Mouse (Mus musculus) cerebellum, adult 18-20 months (tissue): ENCODE measurements around the gene Smarcd1.
A peak's percentile ranks its signal among the peaks of the same experiment; 100 is the strongest.
"Not testable (repeated sequence)": the region's sequence is repeated elsewhere in the genome, so short reads cannot be mapped to it uniquely, and the experiment has no call there.

Experiments
- DNase-seq, 2 experiments: peaks; one replicate each; pipeline ENCODE4 v3.0.0; 2021

Smarcd1 gene

GRCm38 (mm10) chr15:99688712-99689111 is 13.2 kb upstream of the Smarcd1 start:
- peak; percentile 75 to 78 for DNase-seq

DNA sequence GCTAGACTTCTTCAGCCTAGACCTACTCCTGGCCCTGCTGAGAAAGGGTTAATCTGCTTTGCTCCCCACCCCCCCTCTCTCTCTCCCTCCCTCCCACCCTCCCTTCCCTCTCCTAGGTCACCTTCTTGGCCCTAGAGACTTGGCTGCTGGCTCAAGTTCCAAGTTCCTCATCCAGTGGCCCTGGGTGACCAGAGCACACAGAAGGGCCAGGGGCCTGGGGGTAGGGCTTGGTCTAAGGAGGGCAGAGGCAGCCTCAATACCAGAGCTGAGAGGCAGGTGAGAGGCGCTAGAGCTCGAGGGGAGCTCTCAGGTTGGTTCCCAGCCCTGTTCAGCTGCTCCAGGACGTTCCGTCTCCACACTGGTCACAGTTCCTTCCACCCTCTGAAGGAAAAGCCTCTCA is 11.0 kb upstream of the Smarcd1 start:
- no peak for DNase-seq

GRCm38 (mm10) chr15:99691976-99692375 is 10.0 kb upstream of the Smarcd1 start:
- DNase-seq = peak in 1 of 2 experiments; percentile 37

GRCm38 (mm10) chr15:99697309-99697708 is 4.6 kb upstream of the Smarcd1 start:
- no peak for DNase-seq

DNA sequence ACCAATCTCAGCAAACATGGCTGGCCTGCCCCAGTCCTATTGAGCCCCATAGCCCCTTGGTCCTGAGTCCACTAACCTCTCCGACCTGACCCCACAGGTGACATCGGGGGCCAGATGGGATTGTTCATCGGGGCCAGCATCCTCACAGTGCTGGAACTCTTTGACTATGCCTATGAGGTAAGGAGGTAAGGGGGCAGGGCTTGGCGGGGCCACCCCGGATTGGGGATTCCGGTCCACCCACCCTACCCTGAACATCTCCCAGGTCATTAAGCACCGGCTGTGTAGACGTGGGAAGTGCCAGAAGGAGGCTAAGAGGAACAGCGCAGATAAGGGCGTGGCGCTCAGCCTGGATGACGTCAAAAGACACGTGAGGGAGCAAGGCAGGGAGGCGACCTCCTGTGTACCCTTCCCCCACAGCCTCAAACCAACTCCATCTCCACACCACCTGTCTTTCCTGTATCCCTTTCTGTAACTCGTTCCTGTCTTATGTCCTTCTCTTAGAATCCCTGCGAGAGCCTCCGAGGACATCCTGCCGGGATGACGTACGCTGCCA is 3.3 kb upstream of the Smarcd1 start:
- no peak for DNase-seq

DNA sequence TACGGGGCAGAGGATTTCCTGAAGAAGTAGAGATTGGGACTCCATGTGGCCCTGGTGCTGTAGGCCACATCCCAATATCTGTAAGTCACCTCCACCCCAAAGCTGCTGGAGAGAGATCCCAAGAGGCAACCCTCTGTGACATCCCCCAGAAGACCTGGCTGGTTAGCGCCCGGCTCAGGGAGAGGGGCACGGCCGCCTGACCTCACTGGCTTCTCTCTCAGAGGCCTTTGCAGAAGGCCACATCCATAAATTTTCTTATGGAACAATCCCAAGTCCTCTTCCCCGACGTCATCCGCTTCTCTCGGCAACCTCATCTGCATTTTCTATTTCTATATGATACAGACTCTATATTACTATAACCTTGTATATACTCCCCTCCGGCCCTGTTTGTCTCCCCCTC is 2.2 kb upstream of the Smarcd1 start:
- no peak for DNase-seq

GRCm38 (mm10) chr15:99700219-99701106 is 1.5 kb upstream of the Smarcd1 start:
- DNase-seq = no peak

DNA sequence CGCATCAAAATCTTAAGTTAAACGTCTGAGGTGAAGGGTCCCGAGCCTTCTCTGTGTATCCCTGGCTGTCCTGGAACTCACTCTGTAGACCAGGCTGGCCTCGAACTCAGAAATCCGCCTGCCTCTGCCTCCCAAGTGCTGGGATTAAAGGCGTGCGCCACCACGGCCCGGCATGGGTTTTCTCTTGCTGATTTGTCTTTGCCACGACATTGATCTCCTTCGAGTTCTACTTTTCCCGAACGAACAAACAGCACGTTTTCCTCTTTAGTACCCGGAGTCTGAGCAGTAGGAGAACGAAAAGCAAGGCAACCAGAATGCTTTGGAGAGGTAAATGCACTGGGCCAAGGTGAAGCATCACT is 310 bp upstream of the Smarcd1 start:
- not testable (repeated sequence) for DNase-seq

- no peak for DNase-seq
Observed at GRCm38 (mm10) chr15:99703104-99703503, 1.2 kb downstream of the Smarcd1 start.

DNA sequence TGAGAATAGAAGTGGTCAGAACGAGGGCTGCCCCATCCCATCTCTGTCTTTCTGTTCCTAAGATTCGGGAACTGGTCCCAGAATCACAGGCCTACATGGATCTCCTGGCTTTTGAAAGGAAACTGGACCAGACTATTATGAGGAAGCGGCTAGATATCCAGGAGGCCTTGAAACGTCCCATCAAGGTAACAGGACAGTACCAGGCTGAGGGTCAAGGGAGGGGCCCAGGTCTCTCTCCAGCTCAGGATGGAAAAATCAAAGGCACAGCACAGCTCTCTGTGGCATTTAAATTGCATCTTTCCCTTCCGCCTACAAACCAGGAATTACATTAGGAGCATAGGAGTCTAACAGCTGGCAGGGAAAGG is 1.7 kb downstream of the Smarcd1 start:
- no peak for DNase-seq

GRCm38 (mm10) chr15:99704041-99704681 is 2.2 kb downstream of the Smarcd1 start:
- DNase-seq = no peak

DNA sequence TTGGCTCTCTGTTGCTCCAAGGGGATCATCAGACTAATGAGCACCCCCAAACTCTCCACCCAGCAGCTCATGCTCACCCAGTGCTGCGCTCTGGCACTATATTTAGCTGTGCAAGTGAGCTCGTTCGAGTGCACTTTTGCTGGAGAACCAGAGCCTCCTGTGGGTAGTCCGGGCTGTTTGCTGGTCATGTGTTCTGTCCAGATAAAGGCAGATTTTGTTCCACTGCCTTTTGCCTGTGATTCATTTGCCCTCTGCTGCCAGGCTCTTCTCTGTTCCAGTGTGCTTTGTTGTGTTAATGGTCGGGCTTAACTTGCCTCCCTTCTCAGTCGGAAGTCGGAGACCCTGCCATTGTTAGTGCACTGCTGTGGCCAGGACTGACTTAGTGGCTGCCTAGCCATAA is 3.0 kb downstream of the Smarcd1 start:
- no peak for DNase-seq

DNA sequence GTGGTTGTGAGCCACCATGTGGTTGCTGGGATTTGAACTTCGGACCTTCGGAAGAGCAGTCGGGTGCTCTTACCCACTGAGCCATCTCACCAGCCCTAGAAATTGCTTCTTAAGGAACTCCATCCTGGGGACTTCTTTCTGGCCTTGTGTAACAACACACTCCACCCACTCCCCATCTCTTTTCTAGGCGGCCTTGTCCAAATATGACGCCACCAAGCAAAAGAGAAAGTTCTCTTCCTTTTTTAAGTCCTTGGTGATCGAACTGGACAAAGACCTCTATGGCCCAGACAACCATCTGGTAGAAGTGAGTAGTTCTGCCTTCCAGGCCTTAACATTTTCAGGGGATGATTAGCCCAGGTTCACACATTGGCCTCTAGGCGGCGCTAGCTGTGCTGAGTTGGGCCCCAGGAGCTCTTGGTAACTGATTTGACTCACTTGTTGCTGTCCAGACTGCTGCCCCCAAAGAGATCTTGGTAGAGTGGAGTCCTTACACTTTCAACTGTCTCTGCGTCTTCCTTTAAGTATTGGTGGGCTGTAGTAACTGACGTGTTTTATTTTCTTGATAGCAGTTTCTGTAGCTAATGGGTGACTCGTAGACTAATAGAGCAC is 3.6 kb downstream of the Smarcd1 start, which contains the start of gene Gm17349:
Gene Gm17349 (minus strand): TSS at position 51 of the 609 bp plus-strand sequence.
- DNase-seq = peak; percentile 72 to 83

GRCm38 (mm10) chr15:99708176-99708575 is 6.2 kb downstream of the Smarcd1 start:
- DNase-seq = no peak

- no peak for DNase-seq
Observed at GRCm38 (mm10) chr15:99710221-99711190, 8.6 kb downstream of the Smarcd1 start.

DNA sequence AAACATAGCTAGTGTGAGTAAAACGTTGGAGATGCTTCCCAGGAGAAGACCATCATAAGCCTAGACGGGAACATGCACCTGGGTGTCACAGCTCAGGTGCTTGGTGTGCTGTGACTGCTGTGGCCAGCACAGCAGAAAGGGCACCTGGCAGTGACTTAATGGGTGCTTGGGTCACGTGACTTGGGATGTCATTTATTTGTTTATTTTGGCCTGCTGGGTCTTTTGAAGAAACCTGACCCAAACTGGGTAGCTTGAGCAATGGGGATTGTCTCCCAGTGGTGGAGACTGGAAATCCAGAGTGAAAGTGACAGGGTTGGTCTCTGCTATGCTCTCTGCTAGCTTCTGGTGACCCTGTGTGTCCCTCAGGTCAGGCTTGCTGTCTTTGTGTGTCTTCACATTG is 9.6 kb downstream of the Smarcd1 start:
- DNase-seq = no peak

GRCm38 (mm10) chr15:99712666-99713559 is 11.0 kb downstream of the Smarcd1 start:
- DNase-seq = no peak

DNA sequence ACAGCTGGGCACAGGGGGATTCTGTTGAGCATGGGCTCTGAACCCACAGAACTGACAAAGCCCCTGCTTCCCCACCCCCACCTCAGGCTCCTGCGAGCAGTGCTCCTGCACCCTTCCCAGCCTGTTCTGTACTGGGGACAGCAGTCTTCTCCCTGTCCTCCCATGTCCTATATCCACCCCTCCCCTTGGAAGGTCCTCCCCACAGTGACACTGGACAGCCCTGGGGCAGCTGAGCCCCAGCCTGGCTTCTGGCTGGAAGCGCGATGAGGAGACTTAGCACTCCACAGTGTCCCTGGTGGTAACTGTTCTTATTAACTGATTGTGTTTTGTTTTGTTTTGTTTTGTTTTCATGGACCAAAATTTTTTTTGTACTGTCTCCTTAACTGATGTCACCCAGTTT is 11.6 kb downstream of the Smarcd1 start:
- no peak for DNase-seq

DNA sequence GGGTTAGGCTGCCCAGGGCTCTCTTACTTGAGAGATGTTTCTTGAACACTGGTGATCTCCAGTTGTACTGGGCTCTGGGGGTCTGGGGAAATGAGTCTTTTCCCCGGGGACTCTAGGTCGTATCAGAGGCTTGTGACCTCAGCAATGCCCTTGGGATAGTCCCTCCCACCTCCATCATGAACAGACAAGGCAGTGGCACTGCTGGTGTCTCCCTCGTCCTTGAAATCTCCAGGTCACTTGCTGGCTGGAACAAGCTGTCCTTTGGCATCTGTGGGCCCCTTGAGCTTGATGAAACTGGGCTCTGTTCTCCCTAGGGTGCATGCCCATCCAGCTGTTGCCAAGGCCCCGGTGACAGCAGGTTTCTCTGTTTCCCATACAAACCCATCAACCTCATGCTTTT is 12.3 kb downstream of the Smarcd1 start:
- DNase-seq = no peak

- DNase-seq = peak; percentile 90 to 93
Observed at GRCm38 (mm10) chr15:99714858-99715257, 12.9 kb downstream of the Smarcd1 start.

GRCm38 (mm10) chr15:99715361-99715865 is 13.5 kb downstream of the Smarcd1 start:
- DNase-seq = peak; percentile 60 to 62
